Mouse (Mus musculus): ENCODE measurements around the gene Unc5b. TPM values are rescaled to one million over a fixed set of nuclear protein-coding genes. Genes with fewer than 3 reads are reported as not detected.
A peak's percentile ranks its signal among the peaks of the same experiment; 100 is the strongest.

Unc5b gene
- polyA plus RNA-seq, 1 experiment from 2014 or later, result 2.6 TPM

GRCm38 (mm10) chr10:60767400-60767799 lies 64.0 kb downstream of the Unc5b start:
- no peak overlapping the region for H3K27ac ChIP-seq (replicated peaks)
- H3K4me3 ChIP-seq, result no peak overlapping the region
- no peak overlapping the region for H3K9ac ChIP-seq
- no peak for ATAC-seq (ENCODE audit: low read depth)
- H3K4me2 ChIP-seq, result no peak overlapping the region
- H3K36me3 ChIP-seq, result no peaks in the 10 kb centered on the region
- WGBS, result 90% methylated on average over 7 of the region's 7 CpGs
- H3K27me3 ChIP-seq, result no peaks in the 10 kb centered on the region
- H3K4me1 ChIP-seq (replicated peaks), result no peaks in the 10 kb centered on the region
- H3K9me3 ChIP-seq, result no peaks in the 10 kb centered on the region

GRCm38 (mm10) chr10:60762126-60762525 lies 69.3 kb downstream of the Unc5b start:
- no peaks in the 10 kb centered on the region for H3K36me3 ChIP-seq
- no peak overlapping the region for H3K27ac ChIP-seq (replicated peaks)
- WGBS, result 71% methylated on average over 1 of the region's 1 CpGs
- H3K4me3 ChIP-seq, result no peak overlapping the region
- no peak overlapping the region for H3K4me2 ChIP-seq
- no peaks in the 10 kb centered on the region for H3K27me3 ChIP-seq
- no peaks in the 10 kb centered on the region for H3K4me1 ChIP-seq (replicated peaks)
- no peaks in the 10 kb centered on the region for H3K9me3 ChIP-seq
- no peak overlapping the region for H3K9ac ChIP-seq
- no peak for ATAC-seq (ENCODE audit: low read depth)

GRCm38 (mm10) chr10:60760377-60760776 lies 71.0 kb downstream of the Unc5b start:
- Histone ChIP-seq H3K4me3 (no peak overlapping the region), H3K4me1 (replicated peaks) (no peaks in the 10 kb centered on the region), H3K36me3 (no peaks in the 10 kb centered on the region), H3K27ac (replicated peaks) (no peak overlapping the region), H3K9ac (no peak overlapping the region), H3K4me2 (no peak overlapping the region), H3K27me3 (no peaks in the 10 kb centered on the region), H3K9me3 (no peaks in the 10 kb centered on the region)
- WGBS, result 7% methylated on average over 14 of the region's 14 CpGs
- peak; percentile 78 for ATAC-seq (ENCODE audit: low read depth)

- no peaks in the 10 kb centered on the region for H3K36me3 ChIP-seq
- H3K4me2 ChIP-seq, result no peak overlapping the region
- H3K9me3 ChIP-seq, result no peaks in the 10 kb centered on the region
- H3K27ac ChIP-seq (replicated peaks), result no peak overlapping the region
- WGBS, result 7% methylated on average over 7 of the region's 7 CpGs
- no peak overlapping the region for H3K4me3 ChIP-seq
- H3K4me1 ChIP-seq (replicated peaks), result peaks cover 6% of the 10 kb centered on the region
- ATAC-seq (ENCODE audit: low read depth), result no peak
- H3K9ac ChIP-seq, result no peak overlapping the region
- no peaks in the 10 kb centered on the region for H3K27me3 ChIP-seq
These were observed 74.4 kb downstream of the Unc5b start for GRCm38 (mm10) chr10:60756992-60757391.

- Histone ChIP-seq H3K36me3 (no peaks in the 10 kb centered on the region), H3K9me3 (no peaks in the 10 kb centered on the region), H3K4me2 (no peak overlapping the region), H3K4me1 (replicated peaks) (peaks cover 15% of the 10 kb centered on the region), H3K27ac (replicated peaks) (no peak overlapping the region), H3K4me3 (no peak overlapping the region), H3K9ac (no peak overlapping the region), H3K27me3 (no peaks in the 10 kb centered on the region)
- no peak for ATAC-seq (ENCODE audit: low read depth)
These were observed 75.2 kb downstream of the Unc5b start for GRCm38 (mm10) chr10:60756146-60756545.

GRCm38 (mm10) chr10:60753941-60754340 lies 77.4 kb downstream of the Unc5b start:
- Histone ChIP-seq H3K4me2 (no peak overlapping the region), H3K27me3 (no peaks in the 10 kb centered on the region), H3K9me3 (no peaks in the 10 kb centered on the region), H3K4me3 (no peak overlapping the region), H3K9ac (no peak overlapping the region), H3K36me3 (0 out of 2 replicates have a peak, but pooled peaks cover 7% of the 10 kb centered on the region), H3K4me1 (replicated peaks) (peaks cover 36% of the 10 kb centered on the region), H3K27ac (replicated peaks) (no peak overlapping the region)
- WGBS, result 79% methylated on average over 8 of the region's 8 CpGs
- ATAC-seq (ENCODE audit: low read depth), result no peak

- Histone ChIP-seq H3K9ac (peak overlapping the region; percentile 87; the same call in 1 of the 2 replicates), H3K4me3 (no peak overlapping the region), H3K4me2 (peak overlapping the region; percentile 81; the same call in 1 of the 2 replicates)
These were observed 78.1 kb downstream of the Unc5b start for GRCm38 (mm10) chr10:60753261-60753660.

GRCm38 (mm10) chr10:60752040-60753020 lies 79.1 kb downstream of the Unc5b start, which contains the start of gene Slc29a3:
Gene Slc29a3 (minus strand): TSS chr10:60752794.
- Histone ChIP-seq H3K27me3 (no peaks in the 10 kb centered on the region), H3K9ac (peak within 1 kb of the TSS; percentile 87), H3K9me3 (no peaks in the 10 kb centered on the region), H3K4me1 (replicated peaks) (peaks cover 52% of the 10 kb centered on the region), H3K36me3 (0 out of 2 replicates have a peak, but pooled peaks cover 7% of the 10 kb centered on the region), H3K4me2 (peak within 1 kb of the TSS; percentile 81), H3K27ac (replicated peaks) (peak within 1 kb of the TSS; percentile 83), H3K4me3 (peak within 1 kb of the TSS; percentile 57)
- ATAC-seq (ENCODE audit: low read depth), result peak; percentile 94
- 7% methylated on average over 41 of the region's 41 CpGs for WGBS

More at GRCm38 (mm10) chr10:60753261-60753660, 78.1 kb downstream of the Unc5b start:
- Histone ChIP-seq H3K27ac (replicated peaks) (no peak overlapping the region), H3K4me1 (replicated peaks) (peaks cover 43% of the 10 kb centered on the region), H3K36me3 (0 out of 2 replicates have a peak, but pooled peaks cover 7% of the 10 kb centered on the region), H3K9me3 (no peaks in the 10 kb centered on the region), H3K27me3 (no peaks in the 10 kb centered on the region)
- ATAC-seq (ENCODE audit: low read depth), result peak; percentile 4; the same call in 1 of the 2 replicates
- 73% methylated on average over 9 of the region's 9 CpGs for WGBS

GRCm38 (mm10) chr10:60747667-60748212 lies 83.6 kb downstream of the Unc5b start:
- no peaks in the 10 kb centered on the region for H3K27me3 ChIP-seq
- WGBS, result 74% methylated on average over 6 of the region's 6 CpGs
- H3K36me3 ChIP-seq, result peaks cover 12% of the 10 kb centered on the region; the same call in 1 of the 2 replicates
- 0 out of 2 replicates have a peak, but pooled peaks have one; percentile 11 for ATAC-seq (ENCODE audit: low read depth)
- no peaks in the 10 kb centered on the region for H3K9me3 ChIP-seq
- peak overlapping the region; percentile 71 for H3K27ac ChIP-seq (replicated peaks)
- H3K4me1 ChIP-seq (replicated peaks), result peaks cover 70% of the 10 kb centered on the region
- no peak overlapping the region for H3K4me3 ChIP-seq
- H3K4me2 ChIP-seq, result no peak overlapping the region
- peak overlapping the region; percentile 60 for H3K9ac ChIP-seq

- no peak overlapping the region for H3K27ac ChIP-seq (replicated peaks)
- no peaks in the 10 kb centered on the region for H3K9me3 ChIP-seq
- WGBS, result 70% methylated on average over 2 of the region's 2 CpGs
- 0 out of 2 replicates have a peak overlapping the region, but pooled peaks have one; percentile 60 for H3K9ac ChIP-seq
- peaks cover 62% of the 10 kb centered on the region for H3K4me1 ChIP-seq (replicated peaks)
- no peak overlapping the region for H3K4me3 ChIP-seq
- peaks cover 17% of the 10 kb centered on the region; the same call in 1 of the 2 replicates for H3K36me3 ChIP-seq
- peak overlapping the region; percentile 11; the same call in 1 of the 2 replicates for H3K4me2 ChIP-seq
- H3K27me3 ChIP-seq, result no peaks in the 10 kb centered on the region
- ATAC-seq (ENCODE audit: low read depth), result no peak
These were observed 84.9 kb downstream of the Unc5b start for GRCm38 (mm10) chr10:60746512-60746911.

GRCm38 (mm10) chr10:60744543-60745290 lies 86.7 kb downstream of the Unc5b start:
- Histone ChIP-seq H3K27ac (replicated peaks) (no peak overlapping the region), H3K4me1 (replicated peaks) (peaks cover 45% of the 10 kb centered on the region), H3K4me3 (no peak overlapping the region), H3K9ac (no peak overlapping the region), H3K27me3 (no peaks in the 10 kb centered on the region), H3K4me2 (no peak overlapping the region), H3K9me3 (no peaks in the 10 kb centered on the region), H3K36me3 (peaks cover 11% of the 10 kb centered on the region; the same call in 1 of the 2 replicates)
- ATAC-seq (ENCODE audit: low read depth), result no peak
- 93% methylated on average over 14 of the region's 14 CpGs for WGBS

All from neural tube, embryonic 13.5 days (tissue).